Mouse (Mus musculus) liver (tissue): ENCODE data around the gene Zfp335.
"Not testable (repeated sequence)": the region's sequence is repeated elsewhere in the genome, so short reads cannot be mapped to it uniquely, and the experiment has no call there.

Source experiments
- DNase-seq: peaks from one replicate; pipeline ENCODE4 v3.0.0-alpha.2; 2020; ENCODE audit warnings: mixed read lengths

Zfp335 gene

DNA sequence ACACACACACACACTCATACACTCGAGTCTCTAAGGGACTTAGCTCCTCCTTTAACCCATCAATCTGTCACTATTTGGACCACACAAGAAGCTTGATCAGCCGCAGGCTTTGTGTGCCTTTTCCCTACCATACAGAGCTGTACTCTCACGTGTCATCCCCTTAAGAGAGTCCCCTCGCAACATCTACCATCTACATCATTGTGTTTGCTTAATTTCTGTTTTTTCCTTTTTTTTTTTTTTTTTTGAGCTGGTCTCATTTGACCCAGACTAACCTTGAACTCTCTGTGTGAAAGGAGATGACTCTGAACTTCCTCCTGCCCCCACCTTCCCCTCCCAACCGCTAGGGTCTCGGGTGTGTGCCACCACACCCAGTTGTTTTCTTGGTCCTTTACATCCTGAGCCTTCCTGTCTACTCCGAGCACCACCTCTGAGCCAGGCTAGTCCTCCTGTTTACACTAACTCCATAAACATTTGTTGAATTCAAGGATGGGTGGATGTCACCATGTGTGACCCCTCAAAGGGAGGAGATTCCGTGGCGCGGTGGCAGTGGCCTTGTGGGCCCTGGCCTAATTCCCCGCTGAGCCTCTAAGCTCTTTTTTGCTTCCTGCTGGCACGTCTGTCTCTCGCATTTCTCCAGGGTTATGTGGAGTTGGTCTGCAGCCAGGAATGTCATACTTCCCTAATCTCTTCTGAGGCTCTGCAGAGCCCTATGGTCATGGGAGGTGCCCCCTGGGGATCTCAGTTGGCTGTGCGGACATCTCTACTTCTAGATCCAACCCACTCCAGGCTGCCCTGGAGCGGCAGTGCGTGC is 44.6 kb downstream of the Zfp335 start:
- DNase-seq = no peak

DNA sequence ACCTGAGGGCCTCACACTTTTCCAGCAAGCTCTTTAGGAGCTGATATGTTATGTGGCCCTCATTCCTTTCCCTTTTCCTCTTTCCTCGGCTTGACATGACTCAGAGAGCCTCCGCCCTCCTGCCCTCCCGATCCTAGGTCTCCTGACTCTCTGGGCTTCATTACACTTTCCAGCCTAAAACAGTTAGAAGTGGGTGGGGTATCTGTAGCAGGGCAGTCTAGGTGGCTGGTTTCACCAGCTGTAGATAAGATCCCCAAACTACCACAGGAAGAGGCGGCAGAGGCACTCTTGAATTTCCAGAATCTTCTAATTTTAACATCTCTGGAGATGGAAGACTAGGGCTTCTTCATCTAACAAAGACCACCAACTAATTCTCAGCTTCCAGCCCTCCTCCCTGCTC is 47.0 kb downstream of the Zfp335 start:
- no peak for DNase-seq

DNA sequence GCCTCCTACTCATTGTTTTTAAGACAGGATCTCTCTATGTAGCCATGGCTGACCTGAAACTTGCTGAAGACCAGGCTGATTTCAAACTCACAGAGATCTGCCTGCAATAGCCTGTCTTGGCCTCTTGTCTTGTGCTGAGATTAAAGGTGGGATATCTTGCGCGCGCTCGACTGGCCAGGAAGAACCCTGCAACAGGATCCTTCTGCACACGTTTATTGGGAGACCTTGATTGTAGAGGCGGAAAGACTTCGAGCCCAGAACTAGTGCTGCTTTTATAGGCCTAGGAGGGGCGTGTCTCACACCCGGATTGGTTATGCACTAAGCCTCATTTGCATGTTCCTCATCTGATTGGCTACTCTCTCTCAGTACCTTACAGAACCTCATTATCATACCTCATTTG is 48.1 kb downstream of the Zfp335 start:
- DNase-seq = not testable (repeated sequence)

DNA sequence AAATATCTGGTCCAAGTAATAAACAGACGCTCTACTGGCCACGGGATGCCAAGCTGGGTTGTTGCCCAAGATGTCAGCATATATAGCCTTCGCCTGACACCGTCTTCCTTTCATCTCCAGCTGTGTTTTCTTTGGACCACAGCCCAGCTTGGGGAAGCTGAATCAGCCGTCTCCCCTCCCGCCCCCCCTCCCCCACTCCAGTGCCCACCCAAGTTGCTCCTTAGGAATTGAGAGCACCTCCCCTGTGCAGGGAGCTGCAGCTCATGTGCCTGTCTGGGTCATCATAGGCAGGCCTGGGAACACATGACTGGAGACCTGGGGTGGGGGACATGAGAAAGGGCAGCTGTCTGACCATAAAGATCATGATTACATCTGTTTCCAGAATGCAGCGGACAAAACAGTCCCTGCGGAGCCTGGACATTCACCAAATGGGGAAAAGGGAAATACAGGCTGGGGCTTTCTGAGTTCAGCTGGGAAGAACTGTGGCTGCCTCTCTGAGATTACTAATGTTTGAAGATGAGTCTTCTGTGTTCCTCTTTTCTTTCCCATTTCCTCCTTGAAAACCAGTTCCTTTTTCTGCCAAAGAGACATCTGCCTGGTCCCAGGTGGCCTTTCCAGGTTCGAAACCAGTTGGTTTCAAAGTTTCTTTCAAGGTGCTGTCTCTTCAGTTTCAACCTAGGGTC is 49.2 kb downstream of the Zfp335 start:
- peak; percentile 36 for DNase-seq

DNA sequence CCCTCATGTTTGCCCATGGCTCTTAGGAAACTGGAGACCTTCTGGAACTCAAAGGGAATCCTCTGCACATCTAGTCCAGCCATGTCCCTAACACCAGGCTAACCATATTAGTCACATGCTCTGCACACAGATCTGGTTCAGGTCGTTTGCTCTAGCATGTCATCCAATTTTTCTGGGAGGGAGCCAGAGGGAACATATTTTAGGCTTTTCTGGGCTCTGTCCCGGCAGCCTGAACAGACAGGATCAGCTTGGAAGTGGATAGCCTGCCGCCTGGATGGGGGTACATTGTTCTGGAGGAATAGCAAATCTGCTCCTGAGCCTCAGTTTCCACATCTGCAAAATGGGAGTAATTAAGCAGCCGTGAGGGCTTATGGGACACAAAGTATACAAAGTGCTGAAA is 50.5 kb downstream of the Zfp335 start:
- DNase-seq = no peak

DNA sequence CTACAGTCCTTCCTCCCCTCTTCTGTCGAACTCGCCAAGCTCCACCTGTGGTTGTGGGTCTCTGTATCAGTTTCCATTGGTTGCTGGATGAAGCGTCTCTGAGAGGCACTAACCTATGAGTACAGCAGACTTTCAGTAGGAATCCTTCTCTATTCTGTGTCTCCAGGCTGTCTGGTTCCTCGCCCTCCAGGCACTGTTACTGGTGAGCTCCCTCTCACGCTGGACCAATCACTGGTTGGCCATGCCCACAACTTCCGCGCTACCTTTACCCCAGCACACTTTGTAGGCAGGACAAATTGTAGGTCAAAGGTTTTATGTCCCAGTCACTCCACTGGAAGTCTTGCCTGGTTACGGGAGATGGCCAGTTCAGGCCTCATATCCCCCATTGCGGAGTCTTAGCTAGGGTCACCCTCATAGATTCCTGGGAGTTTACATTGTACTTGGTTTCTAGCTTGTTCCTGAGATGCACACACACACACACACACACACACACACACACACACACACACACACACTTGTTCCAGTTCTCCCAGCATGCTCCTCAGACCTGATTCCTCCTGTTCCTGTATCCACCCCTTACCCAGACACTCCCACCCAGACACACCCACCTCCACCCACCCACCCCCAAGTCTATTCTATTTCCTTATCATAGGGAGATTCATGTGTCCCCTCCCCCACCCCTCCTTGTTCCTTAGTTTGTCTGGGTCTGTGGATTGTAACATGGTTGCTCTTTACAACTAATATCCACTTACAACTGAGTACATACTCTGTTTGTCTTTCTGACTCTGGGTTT is 51.7 kb downstream of the Zfp335 start:
- DNase-seq = peak; percentile 39

DNA sequence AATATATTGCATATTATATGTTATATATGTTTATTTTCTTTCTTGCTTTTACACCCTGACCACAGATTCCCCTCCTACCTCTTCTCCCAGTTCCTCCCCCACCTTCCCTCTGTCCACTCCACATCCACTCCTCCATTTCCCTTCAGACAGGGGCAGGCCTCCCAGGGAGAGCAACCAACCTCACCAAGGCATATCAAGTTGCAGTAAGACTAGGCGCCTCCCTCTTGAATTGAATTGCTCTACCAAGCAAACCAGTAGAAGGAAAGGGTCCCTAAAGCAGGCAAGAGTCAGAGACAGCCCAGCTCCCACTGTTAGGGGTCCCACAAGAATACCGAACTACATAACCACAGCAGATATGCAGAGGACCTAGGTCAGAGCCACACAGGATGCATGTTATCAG is 52.4 kb downstream of the Zfp335 start:
- no peak for DNase-seq

DNA sequence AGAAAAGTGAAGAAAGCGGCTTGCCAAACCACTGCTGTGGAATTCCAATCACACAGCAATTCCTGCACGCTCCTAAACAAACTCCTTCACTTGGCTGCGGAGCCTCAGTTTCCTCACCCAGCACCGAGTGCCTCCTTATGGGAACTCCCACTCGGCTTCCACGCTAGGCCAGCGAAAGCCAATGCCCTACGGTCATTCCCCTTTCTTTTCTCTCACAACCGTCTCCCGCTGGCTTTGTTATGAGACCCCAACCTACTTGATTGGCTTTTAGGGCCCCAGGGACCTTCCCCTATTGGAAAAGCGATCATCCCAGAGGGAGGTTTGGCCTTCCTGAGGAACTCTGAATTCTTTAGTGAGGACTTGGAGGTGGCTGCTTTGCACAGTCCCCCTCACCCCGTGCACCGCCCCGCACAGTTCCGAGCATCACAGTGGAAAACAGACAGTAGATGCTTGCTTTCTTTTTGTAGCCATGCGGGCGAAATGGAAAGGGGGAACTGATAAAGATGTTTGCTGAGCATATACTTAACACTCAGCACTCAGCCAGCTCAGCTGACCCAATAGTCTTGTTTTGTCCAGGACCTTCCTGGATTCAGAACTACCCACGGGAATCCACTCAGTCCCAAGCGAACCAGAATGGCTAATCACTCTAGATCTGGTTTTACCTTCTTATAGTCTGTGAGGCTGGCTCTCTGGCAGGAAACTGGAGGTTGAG is 53.6 kb downstream of the Zfp335 start:
- DNase-seq = no peak

DNA sequence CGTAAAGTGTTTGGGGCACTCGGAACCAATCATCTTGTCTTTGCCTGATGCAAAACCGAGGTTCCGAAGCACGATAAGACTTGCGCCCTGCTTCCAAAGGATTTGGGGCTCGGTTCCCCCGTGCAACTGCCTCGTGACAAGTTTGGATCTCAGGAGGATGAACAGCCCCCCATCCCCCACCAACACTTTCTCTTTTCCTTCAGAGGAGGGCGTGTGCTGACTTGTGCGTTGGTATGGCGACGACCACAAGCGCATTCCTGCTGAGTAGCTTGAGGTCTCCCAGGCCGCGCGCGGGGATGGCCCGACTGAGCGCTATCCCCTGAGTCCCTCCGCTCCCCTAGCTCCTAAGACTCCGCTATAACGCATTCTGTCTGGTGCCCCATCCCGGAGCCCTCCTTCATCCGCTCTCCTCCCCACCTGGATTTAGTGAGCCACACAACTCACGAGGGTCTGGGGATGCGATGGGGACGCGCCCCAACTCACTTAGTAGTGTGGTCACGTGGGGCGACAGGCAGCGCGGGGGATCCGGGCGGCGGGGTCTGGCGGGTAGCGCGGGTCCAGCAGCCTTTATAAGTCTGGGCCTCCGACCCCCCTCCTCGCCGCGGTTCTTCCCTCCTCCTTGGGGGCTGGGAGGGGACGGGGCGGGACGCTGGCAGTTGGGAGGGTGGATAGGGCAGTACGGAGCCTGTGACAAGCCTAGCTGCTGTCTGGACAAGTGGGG is 54.3 kb downstream of the Zfp335 start, which contains the start of gene Pltp:
Pltp (minus strand) TSS at position 611 of the 721 bp plus-strand sequence.
- DNase-seq = peak; percentile 30

DNA sequence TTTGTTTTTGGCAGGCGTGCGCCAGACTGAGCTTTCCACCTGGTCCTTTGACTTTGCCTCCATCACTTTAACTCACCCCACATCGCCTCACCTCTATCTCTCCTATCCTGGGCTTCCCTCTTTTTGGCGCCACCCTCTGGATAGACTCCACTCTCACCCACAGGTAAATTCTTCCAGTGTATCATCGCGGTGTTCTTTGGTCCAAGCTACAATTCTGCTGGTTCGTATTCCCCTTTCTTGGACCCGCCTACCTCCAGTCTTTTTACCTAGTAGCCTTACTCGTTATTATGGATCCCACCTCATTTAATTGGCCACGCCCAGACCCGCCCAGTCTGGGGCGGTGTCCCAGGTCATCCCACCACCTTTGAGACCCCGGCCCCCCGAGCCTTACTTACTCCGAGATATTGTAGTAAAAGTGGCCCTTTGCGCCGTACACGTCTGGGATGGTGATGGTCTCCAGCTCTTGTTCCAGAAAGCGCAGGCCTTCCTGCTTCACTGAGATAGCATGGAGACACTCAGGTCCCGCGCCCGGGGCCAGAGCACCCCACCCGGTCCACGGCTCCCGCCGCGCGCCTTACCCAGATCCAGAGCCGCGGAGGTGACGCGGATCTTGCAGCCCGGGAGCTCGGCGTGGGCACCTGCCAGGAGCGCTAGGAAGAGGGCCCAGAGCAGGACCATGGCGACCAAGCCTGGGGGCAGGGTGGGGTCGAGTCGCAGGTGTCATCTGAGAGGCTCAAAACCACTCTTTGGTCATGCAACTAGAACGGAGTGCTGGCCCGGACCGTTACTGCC is 55.1 kb downstream of the Zfp335 start:
- no peak for DNase-seq

DNA sequence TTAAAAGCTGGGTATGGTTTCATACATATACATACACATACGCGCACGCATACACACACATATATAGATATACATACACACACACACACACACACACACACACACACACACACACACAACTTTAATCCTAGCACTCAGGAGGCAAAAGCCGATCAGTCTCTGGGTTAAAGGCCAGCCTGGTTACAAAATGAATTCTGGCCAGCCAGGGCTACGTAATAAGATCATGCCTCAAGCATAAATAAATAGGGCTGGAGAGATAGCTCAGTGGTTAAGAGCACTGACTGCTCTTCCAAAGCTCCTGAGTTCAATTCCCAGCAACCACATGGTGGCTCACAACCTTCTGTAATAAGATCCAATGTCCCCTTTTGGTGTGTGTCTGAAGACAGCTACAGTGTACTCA is 56.0 kb downstream of the Zfp335 start:
- DNase-seq = not testable (repeated sequence)

DNA sequence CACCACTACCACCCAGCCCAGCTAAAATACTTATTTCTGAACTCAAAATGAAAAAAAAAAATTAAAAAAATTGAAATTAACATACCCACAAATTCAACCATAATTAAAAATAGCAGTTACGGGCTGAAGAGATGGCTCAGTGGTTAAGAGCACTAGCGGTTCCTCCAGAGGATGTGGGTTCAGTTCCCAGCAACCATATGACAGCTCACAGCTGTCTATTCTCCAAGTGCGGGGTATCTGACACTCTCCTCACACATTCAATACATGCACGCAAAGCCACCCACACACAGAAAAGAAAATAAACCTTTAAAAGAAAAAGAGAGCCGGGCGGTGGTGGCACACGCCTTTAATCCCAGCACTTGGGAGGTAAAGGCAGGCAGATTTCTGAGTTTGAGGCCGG is 61.5 kb downstream of the Zfp335 start:
- no peak for DNase-seq

DNA sequence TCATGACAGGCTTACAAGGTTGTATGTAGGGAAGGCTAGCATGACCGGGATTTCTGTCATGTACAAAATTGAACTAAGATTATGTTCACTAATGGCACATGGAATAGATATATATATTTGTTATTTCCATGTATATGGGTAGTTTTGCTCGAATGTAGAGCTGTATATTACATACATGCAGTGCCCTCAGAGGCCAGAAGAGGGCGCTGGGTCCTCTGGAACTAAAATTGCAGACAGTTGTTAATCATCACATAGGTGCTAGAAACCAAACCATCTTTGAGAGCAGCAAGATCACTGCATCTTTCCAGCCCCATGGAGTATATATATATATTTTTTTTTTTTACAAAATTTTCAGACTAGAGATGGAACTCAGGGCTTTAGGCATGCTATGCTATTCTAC is 65.8 kb downstream of the Zfp335 start:
- DNase-seq = peak; percentile 41
